In genomic region chr8:126736441-126736962, GRCm38 (mm10) we compare ENCODE assay signal across 9 mouse cellular contexts.
DNase-seq lines count a peak whose midpoint lies in the region; ATAC-seq and TF ChIP-seq lines count a peak whose summit lies in the region.
"Had no signal": no experiment of that assay in that cellular context is flagged by ENCODE, and none has a peak within 500 bp of the region (broad histone marks: within the 10 kb centered on the region; RNA-seq: fewer than 3 reads in every experiment).

No protein-coding gene starts in this region.

- no peaks in the 10 kb centered on the region for H3K36me3 ChIP-seq in G1E (replicated peaks)
- no peaks in the 10 kb centered on the region for H3K36me3 ChIP-seq in hindbrain, embryonic 16.5 days (ENCODE audit: control insufficient read depth, insufficient read depth, low read length)
- H3K36me3 ChIP-seq in stomach, embryonic 16.5 days (ENCODE audit: control insufficient read depth, insufficient read depth, low read length): no peaks in the 10 kb centered on the region

- DNase-seq in G1E (ENCODE audit: low spot score): no peak
- DNase-seq in frontal cortex, postnatal 36 days (ENCODE audit: low spot score in 2 of 2): peak; percentile 37 to 46
- peak; percentile 69 to 84 for DNase-seq in left cerebral cortex, postnatal 10 days (ENCODE audit: extremely low spot score in 1 of 2, low spot score in 2 of 2)
- DNase-seq in lung, postnatal 4 days: peak; percentile 80 to 92
- DNase-seq in spleen, postnatal 10 days (ENCODE audit: low spot score in 2 of 2): no peak

- H3K4me1 ChIP-seq in G1E (ENCODE audit: insufficient read depth, low read depth, low read length): peaks cover 23% of the 10 kb centered on the region
- peaks cover 4% of the 10 kb centered on the region; the same call in 1 of the 2 replicates for H3K4me1 ChIP-seq in bone marrow, adult 2 months (ENCODE audit: control insufficient read depth, insufficient read depth, low read length)
- H3K4me1 ChIP-seq in hindbrain, embryonic 16.5 days (ENCODE audit: control insufficient read depth, insufficient read depth, low read depth, low read length): peaks cover 31% of the 10 kb centered on the region
- peaks cover 32% of the 10 kb centered on the region for H3K4me1 ChIP-seq in stomach, embryonic 16.5 days (ENCODE audit: control insufficient read depth, insufficient read depth, low read length)

- WGBS in bone marrow, adult 2 months: 65% methylated on average over 10 of the region's 10 CpGs
- 11% methylated on average over 10 of the region's 10 CpGs for WGBS in hindbrain, embryonic 16.5 days
- 10% methylated on average over 10 of the region's 10 CpGs for WGBS in stomach, embryonic 16.5 days

- 0 out of 2 replicates have a peak, but pooled peaks have one; percentile 26 for ATAC-seq in G1E (ENCODE audit: extremely low read depth, insufficient number of reproducible peaks, low FRiP score, poor library complexity, severe bottlenecking)
- peak; percentile 82 for ATAC-seq in hindbrain, embryonic 16.5 days
- ATAC-seq in stomach, embryonic 16.5 days (ENCODE audit: insufficient read depth, low FRiP score): peak; percentile 71

- H3K27ac ChIP-seq in bone marrow, adult 2 months (ENCODE audit: control insufficient read depth, insufficient read depth, low read depth, low read length, poor library complexity): peak overlapping the region; percentile 83
- peak overlapping the region; percentile 86 for H3K27ac ChIP-seq in hindbrain, embryonic 16.5 days (ENCODE audit: low read depth, low read length)
- peak overlapping the region; percentile 100 for H3K27ac ChIP-seq in stomach, embryonic 16.5 days (ENCODE audit: low read length)

- H3K9me3 ChIP-seq in G1E (replicated peaks): no peaks in the 10 kb centered on the region
- no peaks in the 10 kb centered on the region for H3K9me3 ChIP-seq in hindbrain, embryonic 16.5 days (ENCODE audit: control insufficient read depth, low read length)
- no peaks in the 10 kb centered on the region for H3K9me3 ChIP-seq in stomach, embryonic 16.5 days (replicated peaks; ENCODE audit: control insufficient read depth, low read length)

- H3K4me3 ChIP-seq in G1E (ENCODE audit: low read depth, low read length): no peak overlapping the region
- no peak overlapping the region for H3K4me3 ChIP-seq in bone marrow, adult 2 months (replicated peaks; ENCODE audit: control insufficient read depth, low read depth, low read length)
- no peak overlapping the region for H3K4me3 ChIP-seq in hindbrain, embryonic 16.5 days (ENCODE audit: low read length)
- H3K4me3 ChIP-seq in stomach, embryonic 16.5 days (replicated peaks; ENCODE audit: low read length): no peak overlapping the region
- H3K4me3 ChIP-seq: megakaryocyte, embryonic 14.5 days had no signal

- peak overlapping the region; percentile 38 for H3K9ac ChIP-seq in hindbrain, embryonic 16.5 days (ENCODE audit: low read depth, low read length)
- H3K9ac ChIP-seq in stomach, embryonic 16.5 days (ENCODE audit: low read length): peak overlapping the region; percentile 67

- intact Hi-C loops in left cerebral cortex, postnatal 10 days (cut with DNase I): loop anchor here (5.0 kb wide), 1 partner anchor 144 kb away; the partner anchor contains the start of gene Irf2bp2

- no peak for TF ChIP-seq POLR2A in bone marrow, adult 2 months (IDR thresholded peaks at IDR 0.05; ENCODE audit: borderline replicate concordance, control insufficient read depth, low read depth, low read length)

- no peak for TF ChIP-seq CTCF in G1E (IDR thresholded peaks at IDR 0.05; ENCODE audit: low read depth, low read length)
- TF ChIP-seq CTCF in bone marrow, adult 2 months (IDR thresholded peaks at IDR 0.05; ENCODE audit: control insufficient read depth, insufficient read depth, low read length): no peak

- H3K4me2 ChIP-seq in hindbrain, embryonic 16.5 days (ENCODE audit: low read length): no peak overlapping the region
- peak overlapping the region; percentile 32 for H3K4me2 ChIP-seq in stomach, embryonic 16.5 days (ENCODE audit: low read depth, low read length)

- peaks cover 41% of the 10 kb centered on the region for H3K27me3 ChIP-seq in G1E (ENCODE audit: insufficient read depth, low read length)
- no peaks in the 10 kb centered on the region for H3K27me3 ChIP-seq in hindbrain, embryonic 16.5 days (replicated peaks; ENCODE audit: control insufficient read depth, insufficient read depth, low read length)
- H3K27me3 ChIP-seq in stomach, embryonic 16.5 days (ENCODE audit: control insufficient read depth, insufficient read depth, low read length): no peaks in the 10 kb centered on the region

Comparison
In these comparisons a context has a peak if more than half of its experiments do, and no peak if none do; other contexts are left out.
1. ATAC-seq: peak in every context shown above with its lines; median percentile 82 in hindbrain, embryonic 16.5 days; 71 in stomach, embryonic 16.5 days; 26 in G1E.
2. DNase-seq: peak in frontal cortex, postnatal 36 days (2 of 2), left cerebral cortex, postnatal 10 days (2 of 2) and lung, postnatal 4 days (2 of 2); none in G1E (single experiment) and spleen, postnatal 10 days (0 of 2).
3. Peak in every context shown above with its lines, with median percentiles within 50 percentile points of each other: H3K27ac ChIP-seq.